Mouse (Mus musculus) embryonic facial prominence, embryonic 12.5 days (tissue): Measurements from ENCODE around the gene Creb3. TPM values are rescaled to one million over a fixed set of nuclear protein-coding genes. Genes with fewer than 3 reads are reported as not detected.
"Not testable (repeated sequence)": the region's sequence is repeated elsewhere in the genome, so short reads cannot be mapped to it uniquely, and the experiment has no call there.

ENCODE experiments used
- ATAC-seq: fragments of 200-750 bp; cut with Nextera tagmentation; 2 replicates; pipeline ENCODE4 v1.8.0; 2017; ENCODE audit not compliant: insufficient number of reproducible peaks, insufficient read depth, low FRiP score, low TSS enrichment
- H3K27ac ChIP-seq: fragments of 300-500 bp; sonication (generic); 2 replicates; pipeline ENCODE4 v1.5.1; 2016; ENCODE audit warnings: mild to moderate bottlenecking
- H3K27me3 ChIP-seq: fragments of 300-500 bp; sonication (generic); 2 replicates; pipeline ENCODE4 v1.6.1; 2016; ENCODE audit warnings: mild to moderate bottlenecking, moderate library complexity
- H3K36me3 ChIP-seq: fragments of 300-500 bp; sonication (generic); 2 replicates; pipeline ENCODE4 v1.6.1; 2016; ENCODE audit warnings: mild to moderate bottlenecking
- H3K4me1 ChIP-seq: fragments of 300-500 bp; sonication (generic); 2 replicates; pipeline ENCODE4 v1.6.1; 2016
- H3K4me2 ChIP-seq: fragments of 300-500 bp; sonication (generic); replicated peaks from 2 replicates; pipeline ENCODE4 v1.6.1; 2016; ENCODE audit warnings: mild to moderate bottlenecking, moderate library complexity
- H3K4me3 ChIP-seq: fragments of 300-500 bp; sonication (generic); 2 replicates; pipeline ENCODE4 v1.5.1; 2016; ENCODE audit warnings: mild to moderate bottlenecking
- H3K9ac ChIP-seq: fragments of 300-500 bp; sonication (generic); 2 replicates; pipeline ENCODE4 v1.6.1; 2016; ENCODE audit warnings: mild to moderate bottlenecking, moderate library complexity
- H3K9me3 ChIP-seq: fragments of 300-500 bp; sonication (generic); 2 replicates; pipeline ENCODE4 v1.6.1; 2016; ENCODE audit warnings: mild to moderate bottlenecking, moderate library complexity
- WGBS: fragments of 180-500 bp; shearing (Covaris S2); methylation state at CpG from one replicate; pipeline ENCODE4 v1.1.7; 2016; 5-methylcytosine and 5-hydroxymethylcytosine counted together
- polyA plus RNA-seq: library from polyadenylated mRNA; unstranded; fragments of >200 nt; fragmentation: Nextera tagmentation; extraction: Ambion mirVana; gene quantifications from 2 replicates; pipeline ENCODE4 v1.2.1, GENCODE M21; 2016

The Creb3 gene
- polyA plus RNA-seq, 1 experiment from 2014 or later: 43.5 TPM

- H3K27me3 ChIP-seq: no peaks in the 10 kb centered on the region
- no peak overlapping the region for H3K4me2 ChIP-seq
These were observed 23.6 kb downstream of the Creb3 start for GRCm38 (mm10) chr4:43585682-43586081.

GRCm38 (mm10) chr4:43586411-43586810 lies 24.3 kb downstream of the Creb3 start:
- Histone ChIP-seq H3K4me2 (no peak overlapping the region), H3K9ac (no peak overlapping the region), H3K4me3 (no peak overlapping the region), H3K27me3 (no peaks in the 10 kb centered on the region), H3K36me3 (peaks cover 28% of the 10 kb centered on the region), H3K4me1 (no peaks in the 10 kb centered on the region), H3K9me3 (no peaks in the 10 kb centered on the region), H3K27ac (no peak overlapping the region)
- 75% methylated on average over 8 of the region's 8 CpGs for WGBS
- no peak for ATAC-seq

More at GRCm38 (mm10) chr4:43585682-43586081, 23.6 kb downstream of the Creb3 start:
- WGBS: 33% methylated on average over 10 of the region's 10 CpGs
- H3K36me3 ChIP-seq: peaks cover 35% of the 10 kb centered on the region
- no peak overlapping the region for H3K27ac ChIP-seq
- H3K9me3 ChIP-seq: no peaks in the 10 kb centered on the region
- H3K4me1 ChIP-seq: no peaks in the 10 kb centered on the region
- H3K4me3 ChIP-seq: no peak overlapping the region
- no peak for ATAC-seq
- H3K9ac ChIP-seq: no peak overlapping the region

GRCm38 (mm10) chr4:43587681-43588080 lies 25.5 kb downstream of the Creb3 start:
- Histone ChIP-seq H3K27me3 (no peaks in the 10 kb centered on the region), H3K4me2 (no peak overlapping the region), H3K9ac (no peak overlapping the region), H3K36me3 (peaks cover 16% of the 10 kb centered on the region), H3K4me1 (no peaks in the 10 kb centered on the region), H3K9me3 (no peaks in the 10 kb centered on the region), H3K27ac (no peak overlapping the region), H3K4me3 (no peak overlapping the region)
- ATAC-seq: no peak
- whole genome bisulfite sequencing: 39% methylated on average over 7 of the region's 7 CpGs

- WGBS: 84% methylated on average over 5 of the region's 5 CpGs
These were observed 29.4 kb downstream of the Creb3 start for GRCm38 (mm10) chr4:43591543-43591942.

GRCm38 (mm10) chr4:43591961-43592360 lies 29.8 kb downstream of the Creb3 start:
- Histone ChIP-seq H3K9ac (no peak overlapping the region), H3K4me1 (no peaks in the 10 kb centered on the region), H3K27ac (no peak overlapping the region), H3K9me3 (no peaks in the 10 kb centered on the region), H3K4me3 (no peak overlapping the region), H3K36me3 (no peaks in the 10 kb centered on the region), H3K27me3 (no peaks in the 10 kb centered on the region), H3K4me2 (no peak overlapping the region)
- ATAC-seq: no peak
- 70% methylated on average over 3 of the region's 3 CpGs for WGBS

More at GRCm38 (mm10) chr4:43591543-43591942, 29.4 kb downstream of the Creb3 start:
- no peak overlapping the region for H3K4me3 ChIP-seq
- H3K4me1 ChIP-seq: no peaks in the 10 kb centered on the region
- ATAC-seq: no peak
- no peak overlapping the region for H3K4me2 ChIP-seq
- no peaks in the 10 kb centered on the region for H3K9me3 ChIP-seq
- H3K36me3 ChIP-seq: no peaks in the 10 kb centered on the region
- H3K9ac ChIP-seq: no peak overlapping the region
- no peak overlapping the region for H3K27ac ChIP-seq
- H3K27me3 ChIP-seq: no peaks in the 10 kb centered on the region

- no peak overlapping the region for H3K4me2 ChIP-seq
- ATAC-seq: no peak
- no peak overlapping the region for H3K4me3 ChIP-seq
- 67% methylated on average over 3 of the region's 3 CpGs for WGBS
- H3K9me3 ChIP-seq: no peaks in the 10 kb centered on the region
- no peaks in the 10 kb centered on the region for H3K4me1 ChIP-seq
- no peaks in the 10 kb centered on the region for H3K36me3 ChIP-seq
- no peak overlapping the region for H3K9ac ChIP-seq
- H3K27ac ChIP-seq: no peak overlapping the region
- H3K27me3 ChIP-seq: no peaks in the 10 kb centered on the region
These were observed 31.3 kb downstream of the Creb3 start for GRCm38 (mm10) chr4:43593453-43593852.

GRCm38 (mm10) chr4:43596597-43596996 lies 34.5 kb downstream of the Creb3 start:
- not testable (repeated sequence) for H3K36me3 ChIP-seq, H3K27ac ChIP-seq, H3K4me1 ChIP-seq, H3K4me3 ChIP-seq, H3K27me3 ChIP-seq, H3K9me3 ChIP-seq, H3K4me2 ChIP-seq, H3K9ac ChIP-seq, ATAC-seq
- 79% methylated on average over 2 of the region's 2 CpGs for WGBS

GRCm38 (mm10) chr4:43598200-43598599 lies 36.1 kb downstream of the Creb3 start:
- H3K9me3 ChIP-seq: no peaks in the 10 kb centered on the region

GRCm38 (mm10) chr4:43598650-43599380 lies 36.7 kb downstream of the Creb3 start:
- Histone ChIP-seq H3K27ac (no peak overlapping the region), H3K4me2 (no peak overlapping the region), H3K9ac (no peak overlapping the region), H3K9me3 (no peaks in the 10 kb centered on the region), H3K36me3 (no peaks in the 10 kb centered on the region), H3K4me3 (no peak overlapping the region), H3K4me1 (no peaks in the 10 kb centered on the region), H3K27me3 (no peaks in the 10 kb centered on the region)
- ATAC-seq: no peak
- 88% methylated on average over 7 of the region's 7 CpGs for WGBS

More at GRCm38 (mm10) chr4:43598200-43598599, 36.1 kb downstream of the Creb3 start:
- Histone ChIP-seq H3K4me1 (no peaks in the 10 kb centered on the region), H3K9ac (no peak overlapping the region), H3K36me3 (no peaks in the 10 kb centered on the region), H3K27me3 (no peaks in the 10 kb centered on the region), H3K4me3 (no peak overlapping the region), H3K27ac (no peak overlapping the region), H3K4me2 (no peak overlapping the region)
- no peak for ATAC-seq
- WGBS: 81% methylated on average over 4 of the region's 4 CpGs

GRCm38 (mm10) chr4:43600195-43600934 lies 38.2 kb downstream of the Creb3 start:
- Histone ChIP-seq H3K4me3 (no peak overlapping the region), H3K4me1 (no peaks in the 10 kb centered on the region), H3K4me2 (no peak overlapping the region), H3K9me3 (no peaks in the 10 kb centered on the region), H3K27ac (no peak overlapping the region), H3K27me3 (no peaks in the 10 kb centered on the region), H3K9ac (no peak overlapping the region), H3K36me3 (no peaks in the 10 kb centered on the region)
- WGBS: 77% methylated on average over 9 of the region's 9 CpGs
- no peak for ATAC-seq

- Histone ChIP-seq H3K9ac (no peak overlapping the region), H3K36me3 (no peaks in the 10 kb centered on the region), H3K4me1 (no peaks in the 10 kb centered on the region), H3K27ac (no peak overlapping the region), H3K9me3 (no peaks in the 10 kb centered on the region), H3K4me2 (no peak overlapping the region), H3K27me3 (no peaks in the 10 kb centered on the region), H3K4me3 (no peak overlapping the region)
- ATAC-seq: no peak
- WGBS: 71% methylated on average over 3 of the region's 3 CpGs
These were observed 42.0 kb downstream of the Creb3 start for GRCm38 (mm10) chr4:43604099-43604498.
